Mouse (Mus musculus) heart, embryonic 13.5 days (tissue): ENCODE measurements around the gene Fam76a. TPM values are rescaled to one million over a fixed set of nuclear protein-coding genes. Genes with fewer than 3 reads are reported as not detected.

Experiments used
- ATAC-seq: fragments of 200-750 bp; cut with Nextera tagmentation; 2 replicates; pipeline ENCODE4 v1.8.0; 2017; ENCODE audit warnings: moderate TSS enrichment; ENCODE audit not compliant: insufficient number of reproducible peaks, low FRiP score, low TSS enrichment; ENCODE audit errors: extremely low read depth
- H3K27ac ChIP-seq: fragments of 300-500 bp; sonication (generic); replicated peaks from 2 replicates; pipeline ENCODE4 v1.5.1; 2015; ENCODE audit warnings: moderate library complexity, mild to moderate bottlenecking, inconsistent platforms
- H3K27me3 ChIP-seq: fragments of 300-500 bp; sonication (generic); replicated peaks from 2 replicates; pipeline ENCODE4 v1.6.1; 2015; ENCODE audit warnings: mild to moderate bottlenecking, inconsistent platforms
- H3K36me3 ChIP-seq: fragments of 300-500 bp; sonication (generic); 2 replicates; pipeline ENCODE4 v1.6.1; 2015; ENCODE audit warnings: mild to moderate bottlenecking, inconsistent platforms
- H3K4me1 ChIP-seq: fragments of 300-500 bp; sonication (generic); 2 replicates; pipeline ENCODE4 v1.6.1; 2015; ENCODE audit warnings: inconsistent platforms
- H3K4me2 ChIP-seq: fragments of 300-500 bp; sonication (generic); 2 replicates; pipeline ENCODE4 v1.6.1; 2015; ENCODE audit warnings: inconsistent platforms, mild to moderate bottlenecking, moderate library complexity
- H3K4me3 ChIP-seq: fragments of 300-500 bp; sonication (generic); 2 replicates; pipeline ENCODE4 v1.5.1; 2015; ENCODE audit warnings: moderate library complexity, mild to moderate bottlenecking, inconsistent platforms
- H3K9ac ChIP-seq: fragments of 300-500 bp; sonication (generic); 2 replicates; pipeline ENCODE4 v1.6.1; 2015; ENCODE audit warnings: inconsistent platforms, mild to moderate bottlenecking, moderate library complexity
- H3K9me3 ChIP-seq: fragments of 300-500 bp; sonication (generic); 2 replicates; pipeline ENCODE4 v1.6.1; 2016; ENCODE audit warnings: inconsistent platforms
- WGBS: fragments of 180-500 bp; shearing (Covaris S2); methylation state at CpG from one replicate; pipeline ENCODE4 v1.1.7; 2015; ENCODE audit warnings: mixed read lengths; 5-methylcytosine and 5-hydroxymethylcytosine counted together
- polyA plus RNA-seq: library from polyadenylated mRNA; unstranded; fragments of >200 nt; fragmentation: Nextera tagmentation; extraction: Ambion mirVana; gene quantifications from 2 replicates; pipeline ENCODE4 v1.2.1, GENCODE M21; 2015

The Fam76a gene
- polyA plus RNA-seq, 1 experiment from 2014 or later, result 35.6 TPM

DNA sequence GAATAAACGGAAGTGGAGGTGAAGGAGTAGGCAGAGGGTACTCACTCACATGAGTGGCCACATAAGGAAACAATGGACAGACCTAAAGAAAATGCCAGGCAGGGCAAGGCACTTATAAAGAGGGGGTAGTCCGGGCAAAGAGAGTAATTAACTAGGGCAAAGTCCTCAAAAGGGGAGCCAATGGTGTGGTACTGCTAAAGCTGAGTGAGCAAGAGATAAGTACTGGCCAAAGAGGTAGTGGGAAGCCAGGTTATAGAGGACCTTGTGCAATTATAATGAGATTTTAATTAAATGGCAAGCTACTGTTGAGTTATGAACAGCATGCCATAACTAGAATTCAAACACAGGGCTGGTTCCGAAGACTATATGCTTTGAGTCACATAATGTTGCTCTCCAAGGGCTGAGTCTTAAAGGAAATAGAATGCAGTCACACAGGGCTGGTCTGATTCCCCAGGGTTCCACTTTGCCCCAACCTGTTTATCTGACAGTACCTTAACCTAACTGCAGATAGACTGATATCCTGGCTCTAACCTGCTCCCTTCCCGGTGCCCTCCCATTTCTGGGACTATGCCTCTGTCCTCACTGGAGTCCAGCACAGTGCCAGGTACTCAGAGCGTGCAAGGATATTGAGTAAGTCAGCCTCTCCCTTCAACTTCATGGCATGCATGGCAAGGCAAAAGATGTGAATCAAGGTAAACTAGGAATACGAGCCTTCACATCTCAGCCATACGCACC, 47.8 kb downstream of the Fam76a start:
- WGBS, result 75% methylated on average over 7 of the region's 7 CpGs
- no peak overlapping the region for H3K4me3 ChIP-seq
- no peaks in the 10 kb centered on the region for H3K9me3 ChIP-seq
- no peaks in the 10 kb centered on the region for H3K27me3 ChIP-seq
- H3K27ac ChIP-seq, result peak overlapping the region; percentile 65
- peak overlapping the region; percentile 2; the same call in 1 of the 2 replicates for H3K4me2 ChIP-seq
- H3K9ac ChIP-seq, result no peak overlapping the region
- ATAC-seq, result no peak
- peaks cover 33% of the 10 kb centered on the region for H3K36me3 ChIP-seq
- peaks cover 40% of the 10 kb centered on the region for H3K4me1 ChIP-seq

DNA sequence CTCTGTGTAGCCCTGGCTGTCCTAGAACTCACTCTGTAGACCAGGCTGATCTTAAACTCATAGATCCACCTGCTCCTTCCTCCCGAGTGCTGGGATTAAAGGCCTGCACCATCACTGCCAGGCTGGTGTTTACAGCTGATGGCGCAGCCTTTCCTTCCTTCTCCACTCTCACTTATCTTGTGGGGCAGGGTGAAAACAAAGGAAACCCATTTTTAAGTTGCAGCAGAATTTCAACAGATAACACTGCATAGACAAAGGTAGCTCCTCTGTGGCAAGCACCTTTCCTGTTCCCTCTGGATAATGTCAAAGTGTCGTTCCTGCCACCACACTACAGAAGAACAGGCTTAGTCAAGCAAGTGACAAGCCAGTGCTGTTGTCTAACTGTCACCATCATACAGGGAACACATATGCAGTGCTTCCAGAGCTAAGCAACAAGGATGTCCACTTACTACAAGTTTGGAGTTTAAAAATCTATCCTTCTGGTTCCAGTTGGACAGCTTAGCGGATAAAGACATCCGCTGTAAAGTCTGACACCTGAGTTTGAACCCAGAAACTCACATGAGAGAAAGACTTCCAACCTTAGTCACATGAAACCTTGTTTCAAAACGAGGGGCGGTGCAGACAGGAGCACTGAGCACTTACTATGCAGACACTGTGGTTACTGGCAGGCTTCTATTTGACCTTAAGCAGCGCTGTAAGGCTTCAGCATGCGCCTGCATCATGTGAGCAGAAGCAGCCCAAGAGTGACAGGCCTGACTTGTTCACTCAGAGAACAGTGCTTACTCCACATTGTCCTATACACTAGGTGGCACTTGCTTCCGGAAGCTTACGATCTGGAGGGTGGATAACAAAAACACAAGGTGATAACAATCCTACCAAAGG, 48.6 kb downstream of the Fam76a start:
- ATAC-seq, result no peak
- H3K4me3 ChIP-seq, result no peak overlapping the region
- 44% methylated on average over 11 of the region's 11 CpGs for WGBS
- H3K27ac ChIP-seq, result peak overlapping the region; percentile 65
- H3K9ac ChIP-seq, result 0 out of 2 replicates have a peak overlapping the region, but pooled peaks have one; percentile 28
- peaks cover 38% of the 10 kb centered on the region for H3K36me3 ChIP-seq
- peaks cover 40% of the 10 kb centered on the region for H3K4me1 ChIP-seq
- no peaks in the 10 kb centered on the region for H3K9me3 ChIP-seq
- peak overlapping the region; percentile 2; the same call in 1 of the 2 replicates for H3K4me2 ChIP-seq
- H3K27me3 ChIP-seq, result no peaks in the 10 kb centered on the region

DNA sequence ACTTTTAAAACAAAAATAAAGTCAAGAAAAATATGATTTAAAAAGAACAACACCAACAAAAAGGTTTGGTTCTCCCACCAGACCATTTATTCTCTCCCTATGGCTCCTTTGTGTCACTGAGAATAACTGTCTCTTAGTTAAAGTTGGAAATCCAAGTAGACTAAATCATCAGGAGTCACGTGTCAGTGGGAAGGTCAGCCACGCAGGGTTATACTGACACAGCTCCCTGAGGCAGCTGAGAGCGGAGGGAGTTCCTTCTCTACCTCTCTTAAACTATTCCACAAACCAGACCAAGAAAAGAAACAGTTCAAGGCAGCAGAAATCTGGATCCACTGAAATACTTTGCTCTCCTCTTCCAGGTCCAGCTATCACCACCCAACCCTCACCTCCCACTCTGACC, 51.2 kb downstream of the Fam76a start:
- Histone ChIP-seq H3K27ac (no peak overlapping the region), H3K9me3 (no peaks in the 10 kb centered on the region), H3K36me3 (peaks cover 58% of the 10 kb centered on the region), H3K4me1 (peaks cover 40% of the 10 kb centered on the region), H3K9ac (no peak overlapping the region), H3K4me3 (no peak overlapping the region), H3K4me2 (no peak overlapping the region), H3K27me3 (no peaks in the 10 kb centered on the region)
- 89% methylated on average over 3 of the region's 3 CpGs for WGBS
- no peak for ATAC-seq

DNA sequence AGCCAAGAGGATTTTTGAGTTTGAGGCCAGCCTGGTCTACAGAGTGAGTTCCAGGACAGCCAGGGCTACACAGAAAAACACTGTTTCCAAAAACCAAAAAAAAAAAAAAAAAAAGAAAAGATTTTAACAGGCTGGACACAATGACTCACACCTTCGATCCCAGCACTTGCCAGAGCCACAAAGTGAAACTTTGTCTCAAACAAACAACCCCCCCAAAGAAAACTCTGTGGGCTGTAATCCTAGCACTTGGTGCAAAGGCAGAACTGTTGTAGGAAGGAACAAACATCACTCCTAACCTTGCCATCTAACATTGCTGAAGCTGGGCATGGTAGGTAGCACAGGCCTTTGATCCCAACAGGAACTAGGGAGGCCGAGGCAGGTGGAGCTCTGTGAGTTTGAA, 57.5 kb downstream of the Fam76a start:
- H3K36me3 ChIP-seq, result peaks cover 93% of the 10 kb centered on the region

DNA sequence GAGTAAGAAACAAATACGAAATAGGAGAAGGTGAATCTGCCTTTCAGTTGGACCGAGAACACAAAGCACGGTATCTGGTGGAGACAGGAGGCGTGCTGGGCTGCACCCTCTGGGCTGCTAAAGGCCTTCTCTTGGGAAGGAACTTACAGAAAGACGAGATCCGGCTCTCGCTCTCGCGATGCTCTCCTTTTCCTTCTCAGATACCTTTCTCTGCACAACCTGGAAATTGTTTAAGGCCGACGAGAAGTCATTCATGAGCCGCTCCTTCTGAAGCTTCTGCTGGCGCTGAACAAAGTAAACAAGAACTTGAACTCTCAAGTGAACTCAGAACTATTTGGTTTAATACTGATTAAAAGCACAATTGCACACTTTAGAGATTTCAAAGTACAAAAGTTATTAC, 59.3 kb downstream of the Fam76a start:
- Histone ChIP-seq H3K9ac (no peak overlapping the region), H3K27ac (no peak overlapping the region), H3K4me2 (no peak overlapping the region), H3K36me3 (peaks cover 93% of the 10 kb centered on the region), H3K4me3 (no peak overlapping the region), H3K4me1 (no peaks in the 10 kb centered on the region), H3K9me3 (no peaks in the 10 kb centered on the region), H3K27me3 (no peaks in the 10 kb centered on the region)
- 90% methylated on average over 13 of the region's 13 CpGs for WGBS
- no peak for ATAC-seq

More for the DNA sequence above, 57.5 kb downstream of the Fam76a start:
- Histone ChIP-seq H3K9ac (no peak overlapping the region), H3K9me3 (no peaks in the 10 kb centered on the region), H3K4me3 (no peak overlapping the region), H3K27ac (no peak overlapping the region), H3K4me1 (peaks cover 5% of the 10 kb centered on the region), H3K4me2 (no peak overlapping the region), H3K27me3 (no peaks in the 10 kb centered on the region)
- no peak for ATAC-seq
- 92% methylated on average over 2 of the region's 2 CpGs for WGBS

DNA sequence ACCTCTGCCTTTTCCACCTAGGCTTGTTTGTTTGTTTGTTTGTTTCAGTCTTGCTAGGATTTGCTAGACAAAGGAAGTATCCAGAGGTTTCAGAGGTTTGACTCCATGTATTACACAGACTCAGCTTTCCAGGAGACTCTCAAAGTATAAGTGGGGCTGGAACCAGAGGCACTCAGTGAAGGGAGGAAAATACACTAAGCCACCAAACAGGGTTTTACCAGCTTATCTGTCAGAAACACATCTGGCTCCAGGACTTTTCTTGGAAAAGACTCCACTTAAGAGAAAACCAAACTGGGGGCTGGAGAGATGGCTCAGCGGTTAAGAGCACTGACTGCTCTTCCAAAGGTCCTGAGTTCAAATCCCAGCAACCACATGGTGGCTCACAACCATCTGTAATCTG, 61.5 kb downstream of the Fam76a start:
- ATAC-seq, result no peak
- no peak overlapping the region for H3K27ac ChIP-seq
- no peak overlapping the region for H3K4me3 ChIP-seq
- H3K27me3 ChIP-seq, result no peaks in the 10 kb centered on the region
- no peak overlapping the region for H3K4me2 ChIP-seq
- peaks cover 93% of the 10 kb centered on the region for H3K36me3 ChIP-seq
- 90% methylated on average over 1 of the region's 1 CpGs for WGBS
- no peaks in the 10 kb centered on the region for H3K9me3 ChIP-seq
- no peaks in the 10 kb centered on the region for H3K4me1 ChIP-seq
- no peak overlapping the region for H3K9ac ChIP-seq

Other genes starting within 250 kb of the Fam76a start
- 3.8 and 4.4 TPM in 2 replicates for gene Xkr8, start 190.0 kb downstream of the Fam76a start, polyA plus RNA-seq
- gene Smpdl3b, start 165.3 kb downstream of the Fam76a start, polyA plus RNA-seq, result 6.1 TPM in 2 replicates
- 80.2 and 81.2 TPM in 2 replicates for gene Rpa2, start 154.2 kb downstream of the Fam76a start, polyA plus RNA-seq
- 1.1 TPM in 2 replicates for gene Themis2, start 126.2 kb downstream of the Fam76a start, polyA plus RNA-seq
- gene Ppp1r8, start 79.4 kb downstream of the Fam76a start, polyA plus RNA-seq, result 30.1 and 32.8 TPM in 2 replicates
- 50.5 and 57.0 TPM in 2 replicates for gene Stx12, start 38.0 kb downstream of the Fam76a start, polyA plus RNA-seq
- gene Fgr, start 51.5 kb upstream of the Fam76a start, polyA plus RNA-seq, result 0.21 and 0.23 TPM in 2 replicates
- gene Ahdc1, start 88.7 kb upstream of the Fam76a start, polyA plus RNA-seq, result 6.5 and 6.9 TPM in 2 replicates
- 64.6 and 72.7 TPM in 2 replicates for gene Wasf2, start 207.9 kb upstream of the Fam76a start, polyA plus RNA-seq